Mouse (Mus musculus) heart, postnatal 0 days (tissue): ENCODE measurements at regions not wholly inside any gene's neighbourhood (a gene's known extent, or its start where the extent isn't known, plus 50 kb on each side); places are given as distances from the start of the nearest gene placed in this dataset.

ENCODE experiments used
- CTCF ChIP-seq: IDR thresholded peaks from 2 replicates; pipeline ENCODE4 v1.5.1; 2016; ENCODE audit warnings: antibody characterized with exemption, control low read depth, low read depth
- EP300 ChIP-seq: IDR thresholded peaks from 2 replicates; pipeline ENCODE4 v1.6.1; 2016; ENCODE audit warnings: antibody characterized with exemption, low read depth

DNA sequence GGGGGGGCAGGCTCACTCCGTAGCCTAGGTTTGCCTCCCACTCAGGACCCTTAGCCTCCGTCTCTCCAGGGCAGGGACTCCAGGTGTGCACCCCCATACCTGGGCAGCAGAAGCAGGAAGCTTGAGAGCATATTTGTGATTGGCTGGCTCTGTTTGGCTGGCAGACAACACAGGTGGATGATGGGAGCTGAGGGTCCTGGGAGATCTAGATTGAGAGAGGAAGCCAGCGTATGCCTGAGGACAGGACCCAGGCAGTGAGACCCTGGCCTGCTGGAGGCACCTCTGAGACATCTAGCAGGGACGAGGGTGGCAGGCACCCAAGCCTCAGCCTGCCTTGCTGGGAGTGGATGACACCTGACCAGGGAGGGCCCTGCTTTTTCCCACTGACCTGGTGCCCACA is 88.6 kb upstream of the Tmem189 start:
- no peak for TF ChIP-seq CTCF
- no peak for TF ChIP-seq EP300
